Mouse (Mus musculus) forebrain, embryonic 11.5 days (tissue): ENCODE measurements around the gene Fry. TPM values are rescaled to one million over a fixed set of nuclear protein-coding genes. Genes with fewer than 3 reads are reported as not detected.

Experiments used
- ATAC-seq: fragments of 200-750 bp; cut with Nextera tagmentation; replicated peaks from 2 replicates; pipeline ENCODE4 v1.8.0; 2017; ENCODE audit warnings: moderate TSS enrichment; ENCODE audit not compliant: low FRiP score
- DNase-seq: peaks from one replicate; pipeline ENCODE4 v3.0.0-alpha.2; 2017; ENCODE audit warnings: low spot score
- H3K27ac ChIP-seq: fragments of 300-500 bp; sonication (generic); 2 replicates; pipeline ENCODE4 v1.5.1; 2014; ENCODE audit warnings: low read depth, low read length
- H3K27me3 ChIP-seq: fragments of 300-500 bp; sonication (generic); 2 replicates; pipeline ENCODE4 v1.6.1; 2014; ENCODE audit warnings: mild to moderate bottlenecking, low read length, mixed read lengths; ENCODE audit not compliant: control insufficient read depth, insufficient read depth
- H3K36me3 ChIP-seq: fragments of 300-500 bp; sonication (generic); 2 replicates; pipeline ENCODE4 v1.6.1; 2014; ENCODE audit warnings: mild to moderate bottlenecking, low read length, moderate library complexity, mixed read lengths; ENCODE audit not compliant: control insufficient read depth, insufficient read depth
- H3K4me1 ChIP-seq: fragments of 300-500 bp; sonication (generic); replicated peaks from 2 replicates; pipeline ENCODE4 v1.6.1; 2014; ENCODE audit warnings: low read length, mixed read lengths; ENCODE audit not compliant: control insufficient read depth, insufficient read depth
- H3K4me2 ChIP-seq: fragments of 300-500 bp; sonication (generic); 2 replicates; pipeline ENCODE4 v1.6.1; 2014; ENCODE audit warnings: low read depth, mild to moderate bottlenecking, low read length, moderate library complexity, mixed read lengths; ENCODE audit not compliant: severe bottlenecking
- H3K4me3 ChIP-seq: fragments of 300-500 bp; sonication (generic); 2 replicates; pipeline ENCODE4 v1.5.1; 2014; ENCODE audit warnings: low read depth, low read length
- H3K9ac ChIP-seq: fragments of 300-500 bp; sonication (generic); 2 replicates; pipeline ENCODE4 v1.6.1; 2014; ENCODE audit warnings: low read length
- H3K9me3 ChIP-seq: fragments of 300-500 bp; sonication (generic); 2 replicates; pipeline ENCODE4 v1.6.1; 2016; ENCODE audit warnings: low read length, mixed read lengths; ENCODE audit not compliant: control insufficient read depth
- WGBS: fragments of 180-500 bp; shearing (Covaris S2); extraction: QIAGEN DNeasy Blood & Tissue Kit; methylation state at CpG from one replicate; pipeline ENCODE4 v1.1.7; 2014; 5-methylcytosine and 5-hydroxymethylcytosine counted together
- polyA plus RNA-seq: library from polyadenylated mRNA; unstranded; fragments of >200 nt; fragmentation: Nextera tagmentation; extraction: Ambion mirVana; gene quantifications from 2 replicates; pipeline ENCODE4 v1.2.1, GENCODE M21; 2014

Fry gene
- polyA plus RNA-seq, 1 experiment from 2014 or later: 8.4 TPM

- H3K4me3 ChIP-seq: no peak overlapping the region
- ATAC-seq: no peak
- 90% methylated on average over 8 of the region's 8 CpGs for WGBS
Observed at GRCm38 (mm10) chr5:150120676-150121075, 2.2 kb downstream of the Fry start.

DNA sequence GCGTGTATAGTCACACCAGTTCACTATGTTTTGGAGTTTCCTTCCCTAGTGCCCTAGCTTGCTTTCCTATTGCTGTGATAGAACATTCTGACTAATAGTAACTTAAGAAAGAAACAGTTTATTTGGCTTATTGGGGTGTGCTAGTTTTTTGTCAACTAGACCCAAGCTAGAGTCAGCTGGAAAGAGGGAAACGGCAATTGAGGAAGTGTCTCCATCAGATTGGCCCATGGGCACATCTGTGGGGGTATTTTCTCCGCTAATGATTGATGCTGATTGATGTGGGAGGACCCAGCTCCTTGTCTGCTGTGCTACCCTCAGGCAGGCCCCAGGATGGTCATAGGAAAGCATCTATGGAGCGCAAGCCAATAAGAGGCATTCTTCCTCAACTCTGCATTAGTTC, 3.6 kb downstream of the Fry start:
- H3K9ac ChIP-seq: no peak overlapping the region
- H3K27me3 ChIP-seq: no peaks in the 10 kb centered on the region
- no peaks in the 10 kb centered on the region for H3K4me1 ChIP-seq
- no peak overlapping the region for H3K4me2 ChIP-seq
- H3K9me3 ChIP-seq: no peaks in the 10 kb centered on the region
- H3K36me3 ChIP-seq: no peaks in the 10 kb centered on the region
- H3K27ac ChIP-seq: no peak overlapping the region
- no peak overlapping the region for H3K4me3 ChIP-seq
- 85% methylated on average over 4 of the region's 4 CpGs for WGBS
- DNase-seq (no peak), ATAC-seq (no peak)

More at GRCm38 (mm10) chr5:150120676-150121075, 2.2 kb downstream of the Fry start:
- Histone ChIP-seq H3K9ac (no peak overlapping the region), H3K27me3 (no peaks in the 10 kb centered on the region), H3K9me3 (no peaks in the 10 kb centered on the region), H3K4me2 (no peak overlapping the region), H3K4me1 (no peaks in the 10 kb centered on the region), H3K36me3 (no peaks in the 10 kb centered on the region), H3K27ac (no peak overlapping the region)
- no peak for DNase-seq

- Histone ChIP-seq H3K4me3 (no peak overlapping the region), H3K27ac (no peak overlapping the region), H3K27me3 (no peaks in the 10 kb centered on the region), H3K36me3 (no peaks in the 10 kb centered on the region), H3K9me3 (no peaks in the 10 kb centered on the region), H3K4me1 (no peaks in the 10 kb centered on the region), H3K9ac (no peak overlapping the region), H3K4me2 (no peak overlapping the region)
- ATAC-seq (no peak), DNase-seq (no peak)
- WGBS: 89% methylated on average over 2 of the region's 2 CpGs
Observed at GRCm38 (mm10) chr5:150122571-150122970, 4.1 kb downstream of the Fry start.

DNA sequence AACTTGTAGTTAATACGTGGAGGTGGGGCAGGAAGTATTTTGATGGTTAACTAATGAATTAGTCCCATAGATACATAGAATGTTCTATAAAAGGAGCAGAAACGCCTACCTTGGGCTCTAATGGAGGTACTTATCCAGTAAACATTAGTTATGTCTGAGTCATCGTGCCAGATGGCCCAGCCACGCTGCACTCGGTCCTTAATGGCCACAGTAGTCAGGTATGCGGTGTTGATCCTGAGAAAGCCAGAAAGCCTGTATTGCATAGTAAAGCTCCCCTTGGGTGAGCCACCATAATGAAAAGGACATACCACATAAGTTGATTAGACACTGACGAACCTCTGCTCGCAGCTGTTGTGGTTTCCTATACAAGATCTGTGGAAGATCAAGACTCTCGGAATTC, 7.5 kb downstream of the Fry start:
- Histone ChIP-seq H3K9me3 (no peaks in the 10 kb centered on the region), H3K27ac (no peak overlapping the region), H3K36me3 (no peaks in the 10 kb centered on the region), H3K4me1 (no peaks in the 10 kb centered on the region), H3K4me3 (no peak overlapping the region), H3K4me2 (no peak overlapping the region), H3K9ac (no peak overlapping the region), H3K27me3 (no peaks in the 10 kb centered on the region)
- no peak for ATAC-seq
- 90% methylated on average over 9 of the region's 9 CpGs for WGBS
- no peak for DNase-seq

GRCm38 (mm10) chr5:150128432-150128831, 10.0 kb downstream of the Fry start:
- H3K27ac ChIP-seq: no peak overlapping the region
- no peak overlapping the region for H3K9ac ChIP-seq
- H3K4me3 ChIP-seq: no peak overlapping the region
- no peaks in the 10 kb centered on the region for H3K36me3 ChIP-seq
- H3K27me3 ChIP-seq: no peaks in the 10 kb centered on the region
- WGBS: 83% methylated on average over 8 of the region's 8 CpGs
- DNase-seq: no peak
- no peaks in the 10 kb centered on the region for H3K9me3 ChIP-seq
- no peaks in the 10 kb centered on the region for H3K4me1 ChIP-seq
- H3K4me2 ChIP-seq: no peak overlapping the region
- ATAC-seq: no peak

DNA sequence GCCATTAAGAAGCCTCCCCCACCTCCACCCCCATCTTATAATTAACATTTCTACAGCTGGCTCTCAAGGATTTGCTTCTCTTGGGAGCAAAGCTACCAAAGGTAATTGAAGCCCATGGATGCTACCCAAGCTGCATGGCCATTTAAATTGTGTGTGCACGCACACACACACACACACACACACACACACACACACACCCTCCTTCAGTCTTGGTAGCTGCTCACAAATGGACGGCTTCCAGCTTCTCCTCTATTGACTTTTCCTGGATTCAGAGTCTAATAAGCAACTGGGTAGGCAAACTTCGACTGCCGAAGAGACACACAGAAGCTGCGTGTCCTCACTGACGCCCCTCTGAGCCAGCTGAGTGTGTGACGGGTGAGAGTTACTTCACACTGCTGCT, 11.7 kb downstream of the Fry start:
- no peaks in the 10 kb centered on the region for H3K4me1 ChIP-seq
- WGBS: 87% methylated on average over 7 of the region's 7 CpGs
- no peaks in the 10 kb centered on the region for H3K27me3 ChIP-seq
- no peak overlapping the region for H3K9ac ChIP-seq
- no peak overlapping the region for H3K4me2 ChIP-seq
- H3K9me3 ChIP-seq: no peaks in the 10 kb centered on the region
- DNase-seq (no peak), ATAC-seq (no peak)
- no peak overlapping the region for H3K4me3 ChIP-seq
- no peaks in the 10 kb centered on the region for H3K36me3 ChIP-seq
- H3K27ac ChIP-seq: no peak overlapping the region

DNA sequence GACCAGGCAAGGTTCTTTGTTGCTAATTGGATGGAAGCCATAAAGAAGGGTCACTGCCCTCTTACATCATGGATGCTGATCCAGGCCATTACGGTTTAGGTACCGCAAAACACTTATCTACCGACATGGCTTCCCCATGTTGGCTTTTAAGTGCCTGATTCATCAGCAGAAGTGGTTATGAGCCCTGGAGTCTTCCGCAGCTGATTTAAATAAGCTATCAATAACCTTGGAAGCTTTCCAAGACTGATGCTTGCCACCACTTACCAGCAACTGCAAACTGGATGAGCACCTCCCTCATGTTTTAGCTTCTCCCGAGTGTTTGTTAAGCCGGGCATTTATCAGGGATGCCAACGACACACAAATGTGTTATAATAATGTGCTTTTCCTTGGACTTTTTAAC, 12.7 kb downstream of the Fry start:
- no peaks in the 10 kb centered on the region for H3K4me1 ChIP-seq
- WGBS: 88% methylated on average over 7 of the region's 7 CpGs
- no peak for ATAC-seq

DNA sequence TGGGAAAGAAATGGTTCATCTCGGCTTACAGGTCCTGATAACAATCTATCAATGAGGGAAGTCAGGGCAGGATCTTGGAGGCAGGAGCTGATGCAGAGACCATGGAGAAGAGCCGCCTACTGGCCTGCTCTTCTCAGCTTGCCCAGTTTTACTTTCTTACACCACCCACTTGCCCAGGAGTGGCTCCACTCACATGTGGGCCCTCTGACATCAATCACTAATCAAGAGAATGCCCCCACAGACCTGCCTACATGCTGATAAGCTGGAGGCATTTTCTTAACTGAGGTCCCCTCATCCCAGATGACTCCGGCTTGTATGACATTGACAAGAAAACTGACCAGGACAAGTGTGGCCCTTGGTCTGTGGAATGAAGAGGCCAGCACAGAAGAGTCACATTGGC, 16.2 kb downstream of the Fry start:
- WGBS: 90% methylated on average over 3 of the region's 3 CpGs
- H3K27me3 ChIP-seq: no peaks in the 10 kb centered on the region
- no peak for DNase-seq

More for the DNA sequence above, 12.7 kb downstream of the Fry start:
- Histone ChIP-seq H3K27ac (no peak overlapping the region), H3K36me3 (no peaks in the 10 kb centered on the region), H3K9ac (no peak overlapping the region), H3K4me3 (no peak overlapping the region), H3K4me2 (no peak overlapping the region), H3K9me3 (no peaks in the 10 kb centered on the region), H3K27me3 (no peaks in the 10 kb centered on the region)
- no peak for DNase-seq

DNA sequence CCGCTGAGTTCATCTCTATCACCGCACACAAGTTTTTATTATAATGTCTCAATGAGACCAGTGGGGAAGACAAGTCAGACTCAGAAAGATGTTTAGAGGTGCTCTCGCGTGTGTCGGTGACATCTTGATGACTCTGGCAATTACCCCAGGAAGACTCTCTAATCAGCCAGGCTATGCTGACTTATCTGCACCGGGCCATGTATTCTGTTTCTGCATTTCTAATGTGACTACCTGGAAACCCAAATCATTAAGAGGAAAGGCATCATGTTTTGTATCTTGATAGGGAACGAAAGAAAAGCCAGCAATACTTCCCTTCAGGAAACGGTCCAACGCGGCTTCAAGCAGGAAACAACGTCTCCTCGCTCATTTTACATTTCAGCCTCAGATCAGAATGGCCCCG, 17.1 kb downstream of the Fry start:
- no peaks in the 10 kb centered on the region for H3K27me3 ChIP-seq
- WGBS: 92% methylated on average over 13 of the region's 13 CpGs
- no peaks in the 10 kb centered on the region for H3K36me3 ChIP-seq
- ATAC-seq (no peak), DNase-seq (no peak)
- no peak overlapping the region for H3K4me3 ChIP-seq
- H3K9ac ChIP-seq: no peak overlapping the region
- no peak overlapping the region for H3K27ac ChIP-seq
- H3K4me1 ChIP-seq: no peaks in the 10 kb centered on the region
- no peaks in the 10 kb centered on the region for H3K9me3 ChIP-seq
- H3K4me2 ChIP-seq: no peak overlapping the region

More for the DNA sequence above, 16.2 kb downstream of the Fry start:
- H3K4me1 ChIP-seq: no peaks in the 10 kb centered on the region
- ATAC-seq: no peak
- H3K27ac ChIP-seq: no peak overlapping the region
- no peaks in the 10 kb centered on the region for H3K9me3 ChIP-seq
- no peak overlapping the region for H3K4me2 ChIP-seq
- no peak overlapping the region for H3K9ac ChIP-seq
- no peak overlapping the region for H3K4me3 ChIP-seq
- H3K36me3 ChIP-seq: no peaks in the 10 kb centered on the region
